Mouse (Mus musculus) adrenal gland, adult 8-10 months (tissue): ENCODE data around the gene Cd300e. TPM values are rescaled to one million over a fixed set of nuclear protein-coding genes. Genes with fewer than 3 reads are reported as not detected.
"Not testable (repeated sequence)": the region's sequence is repeated elsewhere in the genome, so short reads cannot be mapped to it uniquely, and the experiment has no call there.

Experiments used
- DNase-seq: peaks from one replicate; pipeline ENCODE4 v3.0.0; 2022
- total RNA-seq, 4 experiments: library from RNA; stranded (reverse); gene quantifications; 2 replicates each; pipeline ENCODE4 v1.2.4; 2022

The Cd300e gene
- total RNA-seq, 4 experiments from 2014 or later: 0.62 to 0.91 (median 0.64) TPM

GRCm38 (mm10) chr11:115082196-115082595 lies 20.2 kb upstream of the Cd300e start:
- no peak for DNase-seq

- DNase-seq: no peak
Measured at GRCm38 (mm10) chr11:115081373-115081772, 19.4 kb upstream of the Cd300e start.

GRCm38 (mm10) chr11:115080886-115081285 lies 18.9 kb upstream of the Cd300e start:
- DNase-seq: peak; percentile 21

GRCm38 (mm10) chr11:115078680-115079079 lies 16.7 kb upstream of the Cd300e start:
- DNase-seq: no peak

- DNase-seq: no peak
Measured at GRCm38 (mm10) chr11:115077436-115077835, 15.5 kb upstream of the Cd300e start.

DNA sequence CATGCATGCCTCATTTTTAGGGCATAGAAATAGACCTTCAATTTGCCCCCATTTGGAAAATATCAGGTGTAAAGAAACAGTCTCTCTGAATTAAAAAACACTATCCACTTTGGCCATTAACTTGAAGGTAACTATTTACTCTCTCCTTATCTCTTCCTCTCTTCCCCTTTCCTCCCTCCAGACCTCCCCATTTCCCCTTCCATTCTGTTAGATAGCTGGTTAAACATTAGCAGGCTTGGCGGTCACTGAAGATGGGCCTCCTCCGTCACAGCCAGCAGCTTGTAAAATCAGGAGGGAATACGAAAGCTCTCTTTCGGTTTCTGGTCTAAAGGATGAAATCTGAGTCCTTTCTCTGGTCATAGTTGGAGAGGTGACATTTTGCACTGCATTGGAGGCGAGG lies 13.9 kb upstream of the Cd300e start:
- DNase-seq: no peak

DNA sequence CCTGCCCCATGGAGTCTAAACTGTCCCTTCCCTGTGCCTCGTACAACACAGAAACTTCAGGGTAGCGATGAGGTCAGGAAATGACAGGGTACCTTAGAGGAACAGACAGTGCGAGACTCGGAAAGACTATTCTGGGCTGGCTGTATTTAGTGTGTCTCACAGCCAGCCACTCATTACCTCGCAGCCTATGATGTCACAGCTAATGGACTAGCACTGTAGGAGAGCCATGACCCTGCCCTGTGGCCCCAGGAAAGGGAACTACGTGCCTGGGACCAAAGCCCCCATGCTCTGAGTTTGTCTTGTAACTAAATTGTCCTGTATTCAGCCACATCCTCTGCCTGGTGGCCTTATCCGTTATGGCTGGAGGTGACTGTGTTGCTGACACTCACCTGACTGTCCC lies 13.4 kb upstream of the Cd300e start:
- no peak for DNase-seq

GRCm38 (mm10) chr11:115073002-115073401 lies 11.0 kb upstream of the Cd300e start:
- DNase-seq: no peak

- peak; percentile 48 for DNase-seq
Measured at GRCm38 (mm10) chr11:115071631-115072294, 9.8 kb upstream of the Cd300e start.

DNA sequence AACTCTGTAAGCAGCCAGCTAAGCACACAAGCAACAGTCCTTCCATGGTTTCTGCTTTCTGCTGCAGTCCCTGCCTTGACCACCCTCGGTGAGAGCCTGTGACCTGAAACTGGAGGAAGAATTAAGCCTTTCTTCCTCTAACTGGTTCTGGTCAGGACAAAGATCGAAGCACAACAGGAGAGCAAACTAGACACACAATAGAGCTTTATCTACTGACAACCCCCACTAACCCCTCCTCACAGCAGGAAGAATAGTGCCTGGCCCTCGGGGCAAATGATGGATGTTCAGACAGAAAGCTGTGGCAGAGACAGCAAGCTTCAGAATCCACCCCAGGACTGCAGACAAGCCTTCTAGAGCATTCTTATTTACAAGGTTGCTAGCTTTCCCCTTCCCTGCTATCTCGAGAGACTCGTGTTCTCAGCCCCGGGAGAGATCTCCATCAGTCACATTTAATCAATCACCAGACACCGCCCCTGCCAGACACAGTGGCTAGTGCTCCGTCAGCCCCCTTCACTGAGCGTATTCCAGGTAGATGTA lies 9.1 kb upstream of the Cd300e start:
- no peak for DNase-seq

- no peak for DNase-seq
Measured at GRCm38 (mm10) chr11:115066768-115067167, 4.8 kb upstream of the Cd300e start.

- no peak for DNase-seq
Measured at GRCm38 (mm10) chr11:115059797-115060196, 2.2 kb downstream of the Cd300e start.

GRCm38 (mm10) chr11:115058701-115059100 lies 3.3 kb downstream of the Cd300e start:
- no peak for DNase-seq

DNA sequence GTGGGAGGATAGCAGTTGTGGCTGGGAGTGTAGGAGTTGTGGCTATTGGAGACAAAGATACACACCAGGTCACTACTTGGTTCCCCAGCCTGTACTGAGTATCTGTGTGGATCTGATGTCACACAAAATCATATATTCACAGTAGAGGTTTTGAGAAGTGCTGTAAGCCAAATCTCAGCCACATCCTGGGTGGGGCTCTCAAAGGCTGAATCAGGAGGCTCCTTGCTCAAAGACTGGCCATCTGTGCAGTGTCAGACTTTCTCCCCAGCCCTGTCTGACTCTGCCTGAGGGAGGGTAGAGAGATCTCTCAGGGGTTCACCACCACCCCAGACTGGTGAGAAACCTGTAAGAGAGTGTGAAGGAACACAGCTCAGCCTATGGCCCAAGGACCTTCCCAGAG lies 7.4 kb downstream of the Cd300e start:
- no peak for DNase-seq

DNA sequence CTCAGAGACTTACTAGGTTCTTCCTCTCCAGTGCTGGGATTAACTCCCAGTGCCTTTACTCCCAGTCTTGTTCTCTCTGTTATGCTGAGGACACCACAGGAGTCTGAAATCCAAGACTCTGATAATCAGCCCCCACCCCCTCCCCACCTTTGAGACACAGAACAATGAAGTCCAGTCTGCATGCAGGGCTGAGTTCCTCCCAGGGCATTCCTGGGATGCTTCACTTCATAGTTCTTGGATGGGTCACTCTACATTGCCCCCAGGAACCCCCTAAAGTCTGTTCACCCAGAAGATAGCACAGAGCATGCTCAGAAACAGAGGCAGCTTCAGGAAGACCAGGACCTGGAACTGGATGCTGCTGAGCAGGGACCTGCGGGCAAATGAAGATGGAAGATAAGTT lies 9.0 kb downstream of the Cd300e start:
- no peak for DNase-seq

- no peak for DNase-seq
Measured at GRCm38 (mm10) chr11:115052206-115052605, 9.8 kb downstream of the Cd300e start.

DNA sequence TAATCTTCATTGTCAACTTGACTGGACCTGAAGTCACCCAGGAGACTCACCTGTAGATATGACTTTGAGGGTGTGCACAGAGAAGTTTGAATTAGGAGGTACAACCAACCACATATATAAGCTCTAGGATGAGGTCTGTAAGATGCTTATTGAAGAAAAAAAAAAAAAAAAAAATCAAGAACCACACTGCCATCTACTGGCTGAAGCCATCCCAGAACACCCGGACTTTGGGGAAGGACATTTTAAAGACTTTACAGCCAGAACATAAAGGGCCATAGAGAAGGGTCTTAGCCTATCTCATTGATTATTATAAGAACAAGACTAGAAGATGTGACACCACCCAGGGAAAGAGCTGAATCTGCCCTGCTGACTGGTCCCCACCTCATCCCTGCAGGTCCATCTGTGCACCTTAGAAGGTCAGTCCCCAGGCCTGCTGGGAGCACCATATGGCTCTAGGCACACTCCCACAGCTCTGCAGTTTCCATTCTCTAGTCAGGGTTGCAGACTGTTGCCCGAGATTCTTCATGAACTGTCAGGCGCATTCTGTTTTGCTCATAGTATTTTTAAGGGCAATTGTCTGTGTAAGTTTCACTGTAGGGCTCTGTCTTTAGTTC lies 12.6 kb downstream of the Cd300e start:
- DNase-seq: no peak

- no peak for DNase-seq
Measured at GRCm38 (mm10) chr11:115048259-115048658, 13.7 kb downstream of the Cd300e start, which contains the start of gene Cd300ld3. Gene Cd300ld3, minus strand, starts transcription at chr11:115048409.

DNA sequence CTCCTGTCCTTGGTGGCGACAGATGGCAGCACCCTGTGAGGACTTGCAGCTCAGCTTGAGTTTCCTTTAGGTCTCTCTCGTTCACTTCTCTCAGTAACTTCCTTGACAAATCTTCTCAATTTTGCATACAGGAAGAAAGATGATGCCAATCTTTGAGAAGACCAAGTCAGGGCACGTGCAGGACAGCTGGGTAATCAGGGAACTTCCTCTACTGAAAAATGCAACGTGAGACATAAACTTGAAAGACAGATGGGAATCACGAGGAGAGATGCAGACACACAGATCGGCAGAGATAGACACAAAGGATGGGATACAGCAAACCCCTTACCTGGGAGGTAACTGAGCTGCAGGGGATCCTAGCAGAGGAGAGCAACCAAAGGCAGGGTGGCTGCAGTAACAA lies 24.3 kb downstream of the Cd300e start, which contains the start of gene Cd300ld5:
Cd300ld5 (minus strand) TSS at position 101 of the 400 bp plus-strand sequence.
- not testable (repeated sequence) for DNase-seq

GRCm38 (mm10) chr11:115026912-115027311 lies 35.1 kb downstream of the Cd300e start, which contains the start of gene Cd300ld4:
Gene Cd300ld4, minus strand, starts transcription at chr11:115027012.
- not testable (repeated sequence) for DNase-seq

- not testable (repeated sequence) for DNase-seq
Measured at GRCm38 (mm10) chr11:115016093-115016492, 45.9 kb downstream of the Cd300e start, which contains the start of gene Cd300ld2. Gene Cd300ld2, minus strand, starts transcription at chr11:115016193.

DNA sequence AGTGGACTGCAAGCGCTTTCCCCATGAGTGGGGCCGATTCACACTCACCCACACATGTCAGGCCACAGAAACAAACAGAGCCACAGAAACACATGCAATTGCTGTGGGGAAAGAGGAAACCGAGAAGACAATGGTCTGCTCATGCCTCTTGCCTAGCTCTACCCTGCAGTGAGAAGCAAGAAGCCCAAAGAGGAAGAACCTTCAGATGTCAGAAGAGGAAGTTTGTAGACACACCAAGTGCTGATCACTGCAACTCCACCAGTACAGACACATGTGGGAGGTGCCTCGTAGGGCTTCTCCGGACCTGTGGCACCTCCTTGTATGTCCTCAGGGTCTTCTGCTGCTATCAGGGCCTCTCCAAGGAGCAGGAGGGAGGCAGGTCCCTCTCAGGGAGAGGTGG lies 57.9 kb downstream of the Cd300e start:
- no peak for DNase-seq
